Mouse (Mus musculus): ENCODE measurements around the gene Tmie.
A peak's percentile ranks its signal among the peaks of the same experiment; 100 is the strongest.

DNA sequence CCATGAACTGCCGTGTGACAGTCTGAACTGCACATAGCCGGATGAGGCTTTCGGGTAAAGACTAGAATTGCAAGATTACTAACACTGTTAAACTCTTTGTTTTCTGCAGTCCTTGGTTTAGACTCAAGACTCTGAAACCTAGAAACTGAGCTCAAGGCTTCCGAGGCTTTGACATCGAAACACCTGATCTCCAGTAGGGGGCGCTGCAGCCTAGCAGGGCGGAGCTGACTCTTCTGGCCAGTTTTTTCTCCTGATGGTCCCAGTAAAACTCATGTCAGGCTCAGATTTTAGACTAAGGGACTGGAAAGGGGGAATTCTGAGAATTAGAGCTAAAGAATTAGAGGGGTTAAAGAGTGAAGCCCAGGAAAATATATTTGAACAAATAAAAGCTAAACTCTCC is 42.8 kb upstream of the Tmie start:
- TF ChIP-seq CTCF (IDR thresholded peaks at IDR 0.05) (peak; percentile 95), EP300 (IDR thresholded peaks at IDR 0.05) (no peak)
